Mouse (Mus musculus): ENCODE measurements around the gene Trip4.

GRCm38 (mm10) chr9:65833640-65834039 is 75.0 kb downstream of the Trip4 start:
- TF ChIP-seq CTCF (IDR thresholded peaks at IDR 0.05; ENCODE audit: control insufficient read depth, insufficient read depth, insufficient replicate concordance, low read depth, low read length) (no peak), POLR2A (IDR thresholded peaks at IDR 0.05; ENCODE audit: control insufficient read depth, low read depth, low read length) (no peak)
